Mouse (Mus musculus) ES-Bruce4 (cell line): ENCODE measurements at regions not wholly inside any gene's neighbourhood (a gene's known extent, or its start where the extent isn't known, plus 50 kb on each side); places are given as distances from the start of the nearest gene placed in this dataset.

Source experiments
- CTCF ChIP-seq: IDR thresholded peaks from one replicate; pipeline ENCODE4 v1.8.1; 2011; ENCODE audit warnings: low read depth, low read length
- EP300 ChIP-seq: IDR thresholded peaks from 2 replicates; pipeline ENCODE4 v1.6.1; 2011; ENCODE audit warnings: low read depth, low read length; ENCODE audit not compliant: insufficient read depth

DNA sequence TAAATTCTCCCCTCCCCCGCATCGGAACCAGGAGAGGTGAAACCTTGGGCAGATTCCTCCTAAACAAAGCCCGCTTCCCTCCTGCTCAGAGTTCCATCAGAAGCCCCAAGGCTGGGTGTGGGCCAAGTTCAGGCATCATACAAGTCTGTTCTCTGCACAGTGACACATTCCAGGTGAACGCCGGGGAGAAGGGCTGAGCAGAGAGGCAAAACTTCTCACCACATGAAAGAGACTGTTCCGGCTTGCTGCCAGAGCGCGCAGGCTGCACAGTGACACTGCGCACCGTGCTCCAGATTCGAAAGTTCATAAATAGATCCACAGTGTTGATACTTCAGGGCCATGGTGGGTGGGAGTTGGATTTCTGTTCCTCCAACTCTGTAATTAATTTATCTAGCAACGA is 171.1 kb upstream of the Rpl34 start:
- no peak for TF ChIP-seq EP300
- no peak for TF ChIP-seq CTCF
